Mouse (Mus musculus): ENCODE measurements at regions not wholly inside any gene's neighbourhood (a gene's known extent, or its start where the extent isn't known, plus 50 kb on each side); places are given as distances from the start of the nearest gene placed in this dataset.

- DNase-seq, result no peak
These were observed 101.4 kb upstream of the A530016L24Rik start for GRCm38 (mm10) chr12:112387836-112388235.

GRCm38 (mm10) chr12:112395909-112396308, 93.3 kb upstream of the A530016L24Rik start:
- no peak for DNase-seq

DNA sequence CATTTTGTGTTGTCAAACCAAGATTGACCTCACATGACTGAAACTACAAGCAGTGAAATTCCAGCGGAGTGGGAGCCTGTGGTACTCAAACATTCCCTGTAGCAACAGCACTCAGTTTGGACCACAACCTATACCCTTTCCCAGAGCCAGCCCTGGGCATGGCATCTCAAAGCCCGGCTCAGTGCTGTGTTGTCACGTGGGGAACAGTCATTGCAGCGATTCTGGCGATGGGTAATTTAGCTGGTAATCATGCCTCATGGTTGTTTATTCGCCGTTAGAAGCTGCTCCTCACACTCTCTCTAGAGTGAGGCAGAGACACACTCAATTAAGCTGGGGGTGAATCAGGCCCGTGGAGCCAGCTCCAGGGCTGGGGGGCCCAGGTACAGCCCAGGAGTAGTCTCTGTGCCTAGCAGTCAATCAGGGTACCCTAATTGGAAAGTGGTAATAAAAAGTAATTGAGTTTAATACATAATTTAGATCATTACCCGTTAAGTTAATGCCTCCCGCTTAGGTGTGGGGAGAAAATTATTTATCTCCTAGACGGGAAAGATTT, 85.5 kb upstream of the A530016L24Rik start:
- DNase-seq, result no peak

DNA sequence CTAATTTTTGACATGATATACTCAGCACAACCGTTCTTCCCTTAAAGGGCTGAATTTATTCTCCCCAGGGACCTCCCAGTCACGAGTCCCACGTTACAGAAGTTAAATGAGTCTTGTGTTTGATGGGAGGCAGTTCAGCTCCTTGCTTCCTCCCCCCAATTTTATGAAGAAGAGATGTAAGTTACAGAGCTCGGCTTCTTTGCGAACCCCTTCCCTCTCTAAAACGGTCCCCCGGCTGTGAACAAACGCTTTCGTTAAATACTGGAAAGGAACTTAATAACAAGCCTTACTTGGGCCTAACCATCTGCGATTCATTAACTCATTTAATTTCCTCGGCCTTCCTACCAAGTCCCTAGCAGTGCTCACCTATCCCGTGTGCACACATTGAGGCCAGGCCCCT, 84.9 kb upstream of the A530016L24Rik start:
- DNase-seq, result no peak

GRCm38 (mm10) chr12:112405781-112406213, 83.5 kb upstream of the A530016L24Rik start:
- no peak for DNase-seq

GRCm38 (mm10) chr12:112411612-112412350, 77.5 kb upstream of the A530016L24Rik start:
- DNase-seq, result peak; percentile 9

DNA sequence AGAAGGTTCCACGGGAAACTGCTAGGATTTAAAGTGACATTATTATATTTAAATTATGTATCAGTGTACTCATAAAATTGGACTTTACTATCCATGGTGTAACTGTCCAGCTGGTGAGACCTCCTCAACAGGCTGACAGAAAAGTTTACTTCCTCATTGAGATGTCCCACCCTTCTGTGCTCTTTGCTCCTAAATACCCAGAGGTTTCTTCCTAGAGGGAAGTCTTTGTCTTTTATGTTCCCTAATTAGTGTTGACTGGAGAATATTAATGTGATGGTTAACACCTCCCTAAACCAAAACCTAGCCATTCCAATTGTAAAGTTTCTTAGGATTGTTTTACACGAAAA, 76.9 kb upstream of the A530016L24Rik start:
- no peak for DNase-seq

DNA sequence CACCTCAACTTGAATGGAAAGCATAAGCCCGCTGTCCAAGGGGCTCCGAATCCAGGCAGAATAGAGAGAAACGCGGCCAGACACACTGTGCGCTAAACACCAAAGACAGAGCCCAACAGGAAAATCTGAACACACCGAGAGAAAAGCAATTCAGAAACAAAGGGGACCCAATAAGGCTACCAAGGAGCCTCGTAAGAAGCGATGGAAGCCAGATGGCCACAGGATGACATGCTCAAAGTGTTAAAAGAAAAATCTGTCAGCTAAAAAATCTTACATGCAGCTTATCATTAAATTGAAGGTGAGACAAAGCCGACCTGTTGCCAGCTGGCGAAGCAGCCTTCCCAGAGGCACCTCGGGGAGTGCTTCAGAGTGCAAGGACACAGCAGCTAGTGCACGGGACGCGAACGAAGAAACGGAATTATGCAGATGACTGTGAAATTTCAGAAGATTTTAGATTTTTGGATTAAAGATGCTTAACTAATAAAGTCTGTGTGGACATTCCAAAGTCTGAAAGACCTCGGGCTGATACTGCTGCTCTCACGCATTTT, 73.2 kb upstream of the A530016L24Rik start:
- DNase-seq, result no peak

DNA sequence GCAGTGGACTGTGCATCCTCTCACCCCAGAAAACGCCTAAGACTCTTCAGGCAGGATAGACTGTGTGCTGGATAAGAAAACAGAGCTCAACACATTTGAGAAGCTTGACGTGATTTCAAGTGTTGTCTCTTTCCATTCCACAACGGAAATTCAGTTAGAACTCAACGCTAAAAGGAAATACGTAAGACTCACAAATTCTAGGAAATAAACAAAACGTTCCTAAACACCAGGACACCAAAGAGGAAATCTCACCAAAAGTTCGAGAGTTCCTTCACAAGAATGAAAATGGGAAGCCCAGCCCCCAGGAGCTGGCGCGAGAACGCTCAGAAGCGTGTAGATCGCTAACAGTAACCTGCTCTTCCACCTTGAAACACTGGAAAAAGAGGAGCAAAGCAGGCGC, 72.7 kb upstream of the A530016L24Rik start:
- no peak for DNase-seq

- DNase-seq, result no peak
These were observed 70.6 kb upstream of the A530016L24Rik start for GRCm38 (mm10) chr12:112418636-112419035.

DNA sequence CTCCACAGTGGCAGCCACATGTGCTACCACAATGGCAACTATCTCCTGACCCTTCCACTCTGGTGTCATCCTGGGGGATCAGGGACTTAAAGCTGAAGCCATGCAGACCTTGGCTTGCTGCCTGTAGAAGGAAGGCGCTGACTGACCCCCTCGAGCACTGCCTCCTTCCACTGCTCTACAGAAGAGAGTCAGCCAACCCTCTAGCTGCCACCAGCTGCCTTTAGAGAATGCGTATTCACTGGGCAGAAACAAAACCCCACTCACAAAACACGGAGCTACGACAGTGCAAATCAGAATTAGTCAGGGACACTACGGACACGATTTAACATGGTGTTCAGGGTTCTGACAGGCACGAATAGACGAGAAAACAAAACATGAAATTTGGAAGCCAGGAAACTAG, 67.1 kb upstream of the A530016L24Rik start:
- no peak for DNase-seq

DNA sequence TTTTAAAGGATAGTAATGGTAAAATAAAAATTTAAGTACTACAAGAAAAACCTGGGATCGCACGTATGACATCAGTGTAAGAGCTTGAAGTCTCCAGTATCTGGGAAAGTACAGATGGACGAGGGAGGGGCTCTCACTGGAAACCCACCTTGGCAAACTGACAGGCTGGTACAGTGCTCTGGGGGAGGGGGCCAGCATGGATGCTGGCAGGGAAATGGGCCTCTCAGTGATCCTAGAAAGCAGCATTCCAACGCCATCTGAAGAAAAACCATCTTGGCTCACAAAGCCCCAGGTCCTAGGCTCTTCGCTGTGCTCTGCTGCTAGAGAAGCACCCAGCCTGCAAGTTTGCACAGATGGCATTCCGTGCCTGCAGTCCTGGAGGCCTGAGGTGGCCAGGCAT, 65.1 kb upstream of the A530016L24Rik start:
- DNase-seq, result no peak

DNA sequence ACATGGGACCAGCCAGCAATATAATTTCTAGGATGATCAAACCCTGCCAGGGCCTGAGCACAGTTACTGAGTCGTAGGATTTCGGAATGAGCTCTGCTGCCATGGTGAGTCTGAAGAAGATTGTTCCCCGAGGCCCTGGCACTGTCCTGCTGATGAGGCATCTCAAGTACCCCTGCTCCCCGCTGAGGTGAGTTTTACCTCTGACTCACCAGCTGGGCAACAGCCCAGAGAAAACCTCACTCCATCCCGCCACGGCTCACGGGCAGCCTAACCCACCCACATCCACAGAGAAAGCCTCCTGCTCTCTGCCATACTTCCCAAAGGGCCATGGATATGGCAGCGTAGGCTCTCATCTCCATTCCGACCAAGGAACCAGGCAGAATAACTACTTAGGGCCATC, 62.6 kb upstream of the A530016L24Rik start:
- no peak for DNase-seq

- DNase-seq, result no peak
These were observed 59.0 kb upstream of the A530016L24Rik start for GRCm38 (mm10) chr12:112430104-112430846.

DNA sequence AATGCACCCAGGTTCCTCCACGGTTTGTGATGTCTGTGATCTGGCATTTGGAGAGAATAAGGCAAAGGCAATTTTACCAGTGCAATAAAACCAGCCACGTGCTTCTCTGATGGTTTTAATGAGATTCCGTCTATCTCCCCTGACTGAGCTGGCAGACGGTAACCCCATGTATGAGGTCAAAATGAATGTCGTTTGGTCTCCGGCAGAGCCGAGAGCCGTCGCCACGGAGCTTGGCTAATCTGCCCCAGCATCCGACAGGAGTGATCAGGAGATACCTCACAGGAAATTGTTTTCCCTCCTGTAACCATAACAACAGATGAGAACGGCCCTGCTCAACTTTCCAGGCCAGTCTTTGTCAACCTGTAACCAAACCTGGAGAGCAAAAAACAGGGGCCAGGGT, 55.9 kb upstream of the A530016L24Rik start:
- no peak for DNase-seq

GRCm38 (mm10) chr12:112434673-112435294, 54.5 kb upstream of the A530016L24Rik start:
- no peak for DNase-seq

GRCm38 (mm10) chr12:112435295-112436110, 53.7 kb upstream of the A530016L24Rik start:
- DNase-seq, result no peak

GRCm38 (mm10) chr12:112437046-112437445, 52.2 kb upstream of the A530016L24Rik start:
- no peak for DNase-seq

DNA sequence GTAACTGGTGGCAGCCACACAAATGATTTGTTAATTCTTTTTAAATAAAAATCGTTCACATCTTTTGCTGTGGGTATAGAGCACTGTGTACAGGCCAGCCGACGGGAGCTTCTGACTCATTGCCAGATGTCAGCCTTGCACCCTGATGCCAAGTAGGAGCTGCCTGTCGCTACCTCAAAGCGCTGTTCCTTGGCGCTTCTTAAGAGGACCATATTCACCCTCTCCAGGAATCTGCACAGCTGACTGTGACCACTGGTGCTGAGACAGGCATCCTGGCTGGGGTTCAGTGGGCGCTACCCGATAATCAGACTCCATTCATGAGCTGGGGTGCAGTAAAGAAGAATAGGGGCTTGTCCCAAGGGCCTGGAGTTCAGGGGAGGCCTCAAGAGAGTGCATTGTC, 51.0 kb upstream of the A530016L24Rik start:
- no peak for DNase-seq
